Comparison of ENCODE assay signal across 17 mouse cellular contexts in the genomic region with DNA sequence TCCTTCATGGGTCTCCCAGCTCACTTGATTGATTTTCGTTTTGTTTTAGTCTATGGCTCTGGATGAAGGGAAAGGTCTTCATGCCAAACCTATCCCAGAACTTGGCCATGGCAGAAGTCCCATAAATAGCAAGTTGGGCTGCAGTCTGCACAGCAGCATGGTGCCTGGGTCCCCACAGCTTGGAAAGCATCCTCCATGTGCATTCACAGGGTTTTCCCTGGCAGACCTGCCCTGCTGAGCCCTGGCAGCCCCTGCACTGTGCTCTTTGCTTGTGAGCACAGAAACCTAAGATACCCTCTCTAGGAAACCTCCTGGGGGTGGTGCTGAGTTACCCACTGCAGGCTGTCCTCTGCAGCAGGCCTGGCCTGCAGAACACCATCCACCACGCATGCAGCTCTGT. TPM values are rescaled to one million over a fixed set of nuclear protein-coding genes. Genes with fewer than 3 reads are reported as not detected.
"Had no signal": no experiment of that assay in that cellular context is flagged by ENCODE, and none has a peak within 500 bp of the region (broad histone marks: within the 10 kb centered on the region; RNA-seq: fewer than 3 reads in every experiment).

No protein-coding gene starts in this region.

- H3K27me3 ChIP-seq: liver, embryonic 12.5 days; neural tube, embryonic 13.5 days had no signal

- H3K9me3 ChIP-seq: liver, embryonic 12.5 days; midbrain, embryonic 10.5 days; neural tube, embryonic 13.5 days had no signal

- H3K4me3 ChIP-seq: liver, embryonic 12.5 days; midbrain, embryonic 10.5 days; neural tube, embryonic 13.5 days had no signal

- H3K36me3 ChIP-seq: liver, embryonic 12.5 days; midbrain, embryonic 10.5 days; neural tube, embryonic 13.5 days had no signal

- H3K27ac ChIP-seq: kidney, postnatal 0 days; liver, embryonic 12.5 days; neural tube, embryonic 13.5 days had no signal

- H3K4me2 ChIP-seq: liver, embryonic 12.5 days; lung, embryonic 14.5 days; neural tube, embryonic 13.5 days had no signal

- H3K4me1 ChIP-seq: liver, embryonic 12.5 days had no signal

- ATAC-seq: liver, embryonic 12.5 days had no signal

- DNase-seq: kidney, postnatal 36 days; layer of hippocampus, adult 9-11 months; layer of hippocampus, postnatal 36 days; lung, embryonic 14.5 days; lung, postnatal 10 days; lung, postnatal 4 days; midbrain, embryonic 14.5 days; retina, postnatal 1 day; right cerebral cortex, postnatal 4 days; spleen, adult 18-20 months; thymus, adult 18-20 months; thymus, postnatal 14 days had no signal

- H3K9ac ChIP-seq: liver, embryonic 12.5 days; lung, embryonic 14.5 days; neural tube, embryonic 13.5 days had no signal

RNA-seq across cellular contexts. Expression of gene Fgd5, which starts 32.2 kb away (rescaled TPM):
- total RNA-seq: megakaryocyte, adult 5-6 weeks had no signal
